8 mouse cellular contexts compared by ENCODE assay signal in genomic region chr1:151250529-151251193, GRCm38 (mm10). TPM values are rescaled to one million over a fixed set of nuclear protein-coding genes. Genes with fewer than 3 reads are reported as not detected.
DNase-seq lines count a peak whose midpoint lies in the region; ATAC-seq and TF ChIP-seq lines count a peak whose summit lies in the region.
"Had no signal": no experiment of that assay in that cellular context is flagged by ENCODE, and none has a peak within 500 bp of the region (broad histone marks: within the 10 kb centered on the region; RNA-seq: fewer than 3 reads in every experiment).

No protein-coding gene starts in this region.

- peak; percentile 78 for ATAC-seq in hindbrain, postnatal 0 days

- no peaks in the 10 kb centered on the region for H3K36me3 ChIP-seq in hindbrain, postnatal 0 days (ENCODE audit: insufficient read depth, low read length)
- no peaks in the 10 kb centered on the region for H3K36me3 ChIP-seq in macrophage (ENCODE audit: inconsistent target)

- no peak for TF ChIP-seq CTCF in hindbrain, postnatal 0 days (IDR thresholded peaks at IDR 0.05; ENCODE audit: low read depth)

- no peak overlapping the region for H3K9ac ChIP-seq in hindbrain, postnatal 0 days (replicated peaks; ENCODE audit: low read length)

- H3K27me3 ChIP-seq in hindbrain, postnatal 0 days (ENCODE audit: insufficient read depth, low read length): no peaks in the 10 kb centered on the region

- H3K27ac ChIP-seq in hindbrain, postnatal 0 days: no peak overlapping the region
- peak overlapping the region; percentile 89 for H3K27ac ChIP-seq in macrophage

- peaks cover 27% of the 10 kb centered on the region for H3K79me2 ChIP-seq in macrophage (ENCODE audit: inconsistent target)

- no peak overlapping the region for H3K4me3 ChIP-seq in hindbrain, postnatal 0 days (ENCODE audit: low read length)
- H3K4me3 ChIP-seq in macrophage (ENCODE audit: inconsistent target): peak overlapping the region; percentile 25

- DNase-seq in CD4-positive, CD25-positive, alpha-beta regulatory T cell, adult 2 months (ENCODE audit: low read depth, low spot score): peak; percentile 34
- peak; percentile 24 for DNase-seq in adipocyte (ENCODE audit: low spot score)
- DNase-seq in gastrocnemius, postnatal 10 days: peak; percentile 54
- peak; percentile 39 for DNase-seq in hindbrain, postnatal 0 days (ENCODE audit: low spot score)
- peak; percentile 15 to 78 for DNase-seq in left cerebral cortex, adult 8-10 months (ENCODE audit: low spot score in 2 of 2)
- peak; percentile 82 for DNase-seq in skeletal muscle tissue, adult 2 months (ENCODE audit: low read depth, low spot score)

- H3K4me1 ChIP-seq in hindbrain, postnatal 0 days (ENCODE audit: insufficient read depth, low read length): no peaks in the 10 kb centered on the region

- H3K4me2 ChIP-seq in hindbrain, postnatal 0 days (ENCODE audit: low read depth, low read length): peak overlapping the region; percentile 19; the same call in 1 of the 2 replicates

- WGBS in hindbrain, postnatal 0 days: 45% methylated on average over 18 of the region's 18 CpGs
- 18% methylated on average over 18 of the region's 18 CpGs for WGBS in macrophage (ENCODE audit: missing documents)

- H3K9me3 ChIP-seq in hindbrain, postnatal 0 days (ENCODE audit: low read length): no peaks in the 10 kb centered on the region

RNA-seq across cellular contexts. Expression of gene Gm47996, which starts 40.7 kb away (rescaled TPM):
- total RNA-seq in gastrocnemius, postnatal 10 days (2021): not detected
- total RNA-seq in hindbrain, postnatal 0 days (2014; rRNA removed): not detected in 2 replicates
- polyA plus RNA-seq in hindbrain, postnatal 0 days (2015; fragmentation: Nextera tagmentation; extraction: Ambion mirVana): not detected in 2 replicates
- not detected for total RNA-seq in left cerebral cortex, adult 8-10 months (2022)
- total RNA-seq in macrophage (2018; cell fraction: chromatin; rRNA removed): not detected
- total RNA-seq in macrophage (2018; cell fraction: cytosol; rRNA removed): not detected
- total RNA-seq in macrophage (2018; cell fraction: nucleus; rRNA removed): not detected
- polyA plus RNA-seq in macrophage (2018): not detected in 3 replicates

RNA-seq across cellular contexts. Expression of gene 3110040M04Rik, which starts 46.7 kb away (rescaled TPM):
- total RNA-seq in gastrocnemius, postnatal 10 days (2021): not detected
- total RNA-seq in hindbrain, postnatal 0 days (2014; rRNA removed): not detected in 2 replicates
- polyA plus RNA-seq in hindbrain, postnatal 0 days (2015; fragmentation: Nextera tagmentation; extraction: Ambion mirVana): not detected in 2 replicates
- not detected for total RNA-seq in left cerebral cortex, adult 8-10 months (2022)
- not detected for total RNA-seq in macrophage (2018; cell fraction: chromatin; rRNA removed)
- total RNA-seq in macrophage (2018; cell fraction: cytosol; rRNA removed): not detected
- total RNA-seq in macrophage (2018; cell fraction: nucleus; rRNA removed): not detected
- polyA plus RNA-seq in macrophage (2018): not detected in 3 replicates
- polyA plus RNA-seq: gonadal fat pad, adult 2 months had no signal

RNA-seq across cellular contexts. Expression of gene Gm47995, which starts 52.4 kb away (rescaled TPM):
- not detected for total RNA-seq in gastrocnemius, postnatal 10 days (2021)
- total RNA-seq in hindbrain, postnatal 0 days (2014; rRNA removed): not detected in 2 replicates
- not detected in 2 replicates for polyA plus RNA-seq in hindbrain, postnatal 0 days (2015; fragmentation: Nextera tagmentation; extraction: Ambion mirVana)
- not detected for total RNA-seq in left cerebral cortex, adult 8-10 months (2022)
- not detected for total RNA-seq in macrophage (2018; cell fraction: chromatin; rRNA removed)
- total RNA-seq in macrophage (2018; cell fraction: cytosol; rRNA removed): not detected
- not detected for total RNA-seq in macrophage (2018; cell fraction: nucleus; rRNA removed)
- polyA plus RNA-seq in macrophage (2018): not detected in 3 replicates

RNA-seq across cellular contexts. Expression of gene Gm8947, which starts 58.5 kb away (rescaled TPM):
- not detected for total RNA-seq in gastrocnemius, postnatal 10 days (2021)
- total RNA-seq in hindbrain, postnatal 0 days (2014; rRNA removed): not detected in 2 replicates
- not detected in 2 replicates for polyA plus RNA-seq in hindbrain, postnatal 0 days (2015; fragmentation: Nextera tagmentation; extraction: Ambion mirVana)
- not detected for total RNA-seq in left cerebral cortex, adult 8-10 months (2022)
- total RNA-seq in macrophage (2018; cell fraction: chromatin; rRNA removed): not detected
- total RNA-seq in macrophage (2018; cell fraction: cytosol; rRNA removed): not detected
- total RNA-seq in macrophage (2018; cell fraction: nucleus; rRNA removed): not detected
- polyA plus RNA-seq in macrophage (2018): not detected in 3 replicates

Comparison
In these comparisons a context has a peak if more than half of its experiments do, and no peak if none do; other contexts are left out.
1. DNase-seq: peak in every context shown above with its lines; median percentile 82 in skeletal muscle tissue, adult 2 months; 54 in gastrocnemius, postnatal 10 days; 46 in left cerebral cortex, adult 8-10 months; 39 in hindbrain, postnatal 0 days; 34 in CD4-positive, CD25-positive, alpha-beta regulatory T cell, adult 2 months; 24 in adipocyte.